Mouse (Mus musculus) brain, embryonic 18.5 days (tissue): ENCODE data around the gene Rufy3.
"Not testable (repeated sequence)": the region's sequence is repeated elsewhere in the genome, so short reads cannot be mapped to it uniquely, and the experiment has no call there.

Experiments
- DNase-seq: peaks from one replicate; pipeline ENCODE4 v3.0.0-alpha.2; 2012; ENCODE audit warnings: low read depth, low spot score

The Rufy3 gene

GRCm38 (mm10) chr5:88564501-88565147 lies at the start of gene Rufy3:
Rufy3 (plus strand) TSS chr5:88565040.
- DNase-seq: no peak

- peak; percentile 37 for DNase-seq
These were observed 45.6 kb upstream of the Rufy3 start for GRCm38 (mm10) chr5:88519232-88519631.

GRCm38 (mm10) chr5:88527657-88528056 lies 37.2 kb upstream of the Rufy3 start, which contains the start of gene Jchain:
Jchain (minus strand) TSS chr5:88527891.
- DNase-seq: no peak

- DNase-seq: no peak
These were observed 33.9 kb upstream of the Rufy3 start for GRCm38 (mm10) chr5:88530908-88531307.

GRCm38 (mm10) chr5:88534697-88535096 lies 30.1 kb upstream of the Rufy3 start:
- DNase-seq: no peak

GRCm38 (mm10) chr5:88540845-88541244 lies 24.0 kb upstream of the Rufy3 start:
- DNase-seq: no peak

- no peak for DNase-seq
These were observed 22.1 kb upstream of the Rufy3 start for GRCm38 (mm10) chr5:88542651-88543282.

- DNase-seq: not testable (repeated sequence)
These were observed 20.4 kb upstream of the Rufy3 start for GRCm38 (mm10) chr5:88544411-88544810.

- DNase-seq: no peak
These were observed 19.3 kb upstream of the Rufy3 start for GRCm38 (mm10) chr5:88545536-88545935.

GRCm38 (mm10) chr5:88553271-88554085 lies 11.4 kb upstream of the Rufy3 start:
- no peak for DNase-seq

- DNase-seq: peak; percentile 97
These were observed 10.6 kb upstream of the Rufy3 start, which contains the start of gene Utp3 for GRCm38 (mm10) chr5:88554086-88554886. Utp3 (plus strand) TSS chr5:88554462.

- no peak for DNase-seq
These were observed 5.8 kb upstream of the Rufy3 start for GRCm38 (mm10) chr5:88558991-88559390.

- DNase-seq: no peak
These were observed 3.6 kb upstream of the Rufy3 start for GRCm38 (mm10) chr5:88561080-88561814.

- no peak for DNase-seq
These were observed 1.7 kb upstream of the Rufy3 start for GRCm38 (mm10) chr5:88562863-88563780.

GRCm38 (mm10) chr5:88565148-88566033 lies 551 bp downstream of the Rufy3 start:
- DNase-seq: no peak

- DNase-seq: no peak
These were observed 1.4 kb downstream of the Rufy3 start for GRCm38 (mm10) chr5:88566034-88566841.

GRCm38 (mm10) chr5:88569541-88569940 lies 4.7 kb downstream of the Rufy3 start:
- DNase-seq: no peak

- no peak for DNase-seq
These were observed 10.0 kb downstream of the Rufy3 start for GRCm38 (mm10) chr5:88574829-88575228.
